Mouse (Mus musculus) mammary gland, adult 2 months (tissue): ENCODE measurements around the gene 4930513O06Rik. TPM values are rescaled to one million over a fixed set of nuclear protein-coding genes. Genes with fewer than 3 reads are reported as not detected.

Experiments used
- polyA plus RNA-seq: library from polyadenylated mRNA; depleted of rRNA; stranded (reverse); fragments of >200 nt; gene quantifications from 2 replicates; pipeline ENCODE4 v1.2.3, GENCODE M21; 2012; ENCODE audit warnings: low replicate concordance; rRNA removed

4930513O06Rik gene
- polyA plus RNA-seq = not detected in 2 replicates

GRCm38 (mm10) chrX:139085943-139086342, at the start of gene 4930513O06Rik:
4930513O06Rik (plus strand) TSS chrX:139086243.

GRCm38 (mm10) chrX:139085077-139085476, 966 bp upstream of the 4930513O06Rik start, which contains the start of gene Serpina7:
Serpina7 (minus strand) TSS chrX:139085236.

Other genes starting within 250 kb of the 4930513O06Rik start
- gene Nrk, start 171.8 kb upstream of the 4930513O06Rik start, polyA plus RNA-seq = 0.16 TPM in 2 replicates
- not detected in 2 replicates for gene Serpina7, start 1.0 kb upstream of the 4930513O06Rik start, polyA plus RNA-seq
- gene 4933428M09Rik, start 93.0 kb downstream of the 4930513O06Rik start, polyA plus RNA-seq = not detected in 2 replicates
- gene Mum1l1, start 123.8 kb downstream of the 4930513O06Rik start, polyA plus RNA-seq = 1.4 and 4.2 TPM in 2 replicates
- gene Trap1a, start 247.4 kb downstream of the 4930513O06Rik start, polyA plus RNA-seq = not detected in 2 replicates